Mouse (Mus musculus): Measurements from ENCODE around the gene Rab3d. TPM values are rescaled to one million over a fixed set of nuclear protein-coding genes. Genes with fewer than 3 reads are reported as not detected.

The Rab3d gene
- polyA plus RNA-seq (2014; fragmentation: Nextera tagmentation; extraction: Ambion mirVana), result 41.4 and 42.7 TPM in 2 replicates

- peak within 1 kb of the TSS; percentile 94 for H3K4me2 ChIP-seq (replicated peaks; ENCODE audit: low read depth, low read length)
- under 1% methylated on average over 36 of the region's 36 CpGs for WGBS
- H3K9me3 ChIP-seq (ENCODE audit: control insufficient read depth, low read depth, low read length), result no peaks in the 10 kb centered on the region
- no peaks in the 10 kb centered on the region for H3K27me3 ChIP-seq (ENCODE audit: control insufficient read depth, insufficient read depth, low read length)
- peak within 1 kb of the TSS; percentile 64 for H3K9ac ChIP-seq (replicated peaks; ENCODE audit: low read depth, low read length)
- no peaks in the 10 kb centered on the region for H3K36me3 ChIP-seq (ENCODE audit: control insufficient read depth, insufficient read depth, low read length)
- peak within 1 kb of the TSS; percentile 72 for H3K4me3 ChIP-seq (ENCODE audit: low read depth, low read length)
- peak; percentile 94 for ATAC-seq (ENCODE audit: insufficient number of reproducible peaks, insufficient read depth, low FRiP score, low read depth)
- peak within 1 kb of the TSS; percentile 74 for H3K27ac ChIP-seq (ENCODE audit: low read length)
- H3K4me1 ChIP-seq (ENCODE audit: control insufficient read depth, insufficient read depth, low read length), result peaks cover 7% of the 10 kb centered on the region; the same call in 1 of the 2 replicates
Measured at GRCm38 (mm10) chr9:21918035-21918592, at the start of gene Rab3d. Gene Rab3d (minus strand): TSS chr9:21918192.

DNA sequence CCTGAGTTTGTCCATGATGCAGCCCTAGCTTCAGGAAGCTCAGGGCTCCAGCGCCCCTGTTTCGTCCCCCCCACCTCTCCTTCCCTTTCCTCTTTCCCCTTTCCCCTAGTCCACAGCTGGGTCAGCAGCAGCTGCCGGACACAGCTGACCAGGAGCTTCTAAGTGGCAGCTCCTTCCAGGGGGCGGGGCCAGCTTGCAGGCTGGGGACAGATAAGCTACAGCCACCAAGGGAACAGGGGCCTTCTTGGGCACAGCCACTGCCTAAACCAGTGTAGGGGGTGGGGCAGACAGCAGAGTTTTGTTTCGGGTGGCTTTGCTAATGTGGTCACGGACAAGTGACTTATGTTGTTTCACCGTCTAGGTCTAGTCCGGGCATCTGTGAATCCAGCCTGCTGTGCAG lies 45.4 kb upstream of the Rab3d start, which contains the start of gene Epor:
Gene Epor (minus strand): TSS at position 90 of the 400 bp plus-strand sequence.
- Histone ChIP-seq H3K4me1 (ENCODE audit: control insufficient read depth, insufficient read depth, low read length) (peaks cover 16% of the 10 kb centered on the region; the same call in 1 of the 2 replicates), H3K4me3 (ENCODE audit: low read depth, low read length) (peak within 1 kb of the TSS; percentile 40), H3K27ac (ENCODE audit: low read length) (no peak within 1 kb of the TSS), H3K4me2 (replicated peaks; ENCODE audit: low read depth, low read length) (peak within 1 kb of the TSS; percentile 91), H3K36me3 (ENCODE audit: control insufficient read depth, insufficient read depth, low read length) (no peaks in the 10 kb centered on the region), H3K27me3 (ENCODE audit: control insufficient read depth, insufficient read depth, low read length) (peaks cover 14% of the 10 kb centered on the region), H3K9ac (replicated peaks; ENCODE audit: low read depth, low read length) (0 out of 2 replicates have a peak within 1 kb of the TSS, but pooled peaks have one; percentile 10), H3K9me3 (ENCODE audit: control insufficient read depth, low read depth, low read length) (no peaks in the 10 kb centered on the region)
- WGBS, result 23% methylated on average over 8 of the region's 8 CpGs
- ATAC-seq (ENCODE audit: insufficient number of reproducible peaks, insufficient read depth, low FRiP score, low read depth), result peak; percentile 77

DNA sequence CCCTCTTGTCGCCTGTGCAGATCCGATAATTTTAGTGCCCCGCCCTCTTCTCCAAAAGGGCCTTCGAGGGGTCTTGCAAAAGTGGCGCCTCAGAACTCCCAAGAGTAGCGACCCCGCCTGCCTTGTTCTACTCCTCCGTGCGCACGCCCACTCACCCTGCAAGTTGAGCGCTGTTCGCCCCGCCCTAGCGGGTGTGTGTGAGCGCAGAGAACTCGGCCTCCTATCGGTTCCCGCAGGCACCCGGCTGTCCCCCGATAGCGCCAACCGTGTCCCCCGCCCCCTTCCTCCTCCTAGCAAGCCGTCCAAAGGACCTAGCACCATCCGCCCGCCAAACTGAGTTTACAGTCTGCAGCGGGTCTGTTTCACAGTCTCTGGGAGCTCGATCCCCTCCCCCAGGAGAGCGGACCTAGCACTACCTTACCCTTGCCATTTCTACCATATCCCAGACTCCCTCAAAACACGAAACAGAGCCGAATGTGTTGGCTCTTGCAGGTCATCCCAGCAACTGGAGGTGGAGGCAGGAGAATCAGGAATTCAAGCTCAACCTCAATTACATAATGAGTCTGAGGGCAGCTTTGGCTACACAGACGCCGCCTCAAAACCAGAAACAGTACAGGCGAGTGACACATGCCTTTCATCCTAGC lies 44.5 kb upstream of the Rab3d start:
- Histone ChIP-seq H3K4me1 (ENCODE audit: control insufficient read depth, insufficient read depth, low read length) (peaks cover 16% of the 10 kb centered on the region; the same call in 1 of the 2 replicates), H3K9ac (replicated peaks; ENCODE audit: low read depth, low read length) (0 out of 2 replicates have a peak overlapping the region, but pooled peaks have one; percentile 10), H3K4me2 (replicated peaks; ENCODE audit: low read depth, low read length) (peak overlapping the region; percentile 91), H3K27ac (ENCODE audit: low read length) (no peak overlapping the region), H3K36me3 (ENCODE audit: control insufficient read depth, insufficient read depth, low read length) (no peaks in the 10 kb centered on the region), H3K4me3 (ENCODE audit: low read depth, low read length) (peak overlapping the region; percentile 40), H3K27me3 (ENCODE audit: control insufficient read depth, insufficient read depth, low read length) (peaks cover 14% of the 10 kb centered on the region), H3K9me3 (ENCODE audit: control insufficient read depth, low read depth, low read length) (no peaks in the 10 kb centered on the region)
- WGBS, result 2% methylated on average over 34 of the region's 34 CpGs
- ATAC-seq (ENCODE audit: insufficient number of reproducible peaks, insufficient read depth, low FRiP score, low read depth), result peak; percentile 90

GRCm38 (mm10) chr9:21962010-21962409 lies 44.0 kb upstream of the Rab3d start:
- H3K27ac ChIP-seq (ENCODE audit: low read length), result no peak overlapping the region
- 0% methylated on average over 15 of the region's 15 CpGs for WGBS
- 0 out of 2 replicates have a peak overlapping the region, but pooled peaks have one; percentile 10 for H3K9ac ChIP-seq (replicated peaks; ENCODE audit: low read depth, low read length)
- H3K4me1 ChIP-seq (ENCODE audit: control insufficient read depth, insufficient read depth, low read length), result peaks cover 16% of the 10 kb centered on the region; the same call in 1 of the 2 replicates
- H3K27me3 ChIP-seq (ENCODE audit: control insufficient read depth, insufficient read depth, low read length), result peaks cover 14% of the 10 kb centered on the region
- no peaks in the 10 kb centered on the region for H3K36me3 ChIP-seq (ENCODE audit: control insufficient read depth, insufficient read depth, low read length)
- peak overlapping the region; percentile 91 for H3K4me2 ChIP-seq (replicated peaks; ENCODE audit: low read depth, low read length)
- H3K4me3 ChIP-seq (ENCODE audit: low read depth, low read length), result peak overlapping the region; percentile 40
- no peak; the same call in 1 of the 2 replicates for ATAC-seq (ENCODE audit: insufficient number of reproducible peaks, insufficient read depth, low FRiP score, low read depth)
- no peaks in the 10 kb centered on the region for H3K9me3 ChIP-seq (ENCODE audit: control insufficient read depth, low read depth, low read length)

DNA sequence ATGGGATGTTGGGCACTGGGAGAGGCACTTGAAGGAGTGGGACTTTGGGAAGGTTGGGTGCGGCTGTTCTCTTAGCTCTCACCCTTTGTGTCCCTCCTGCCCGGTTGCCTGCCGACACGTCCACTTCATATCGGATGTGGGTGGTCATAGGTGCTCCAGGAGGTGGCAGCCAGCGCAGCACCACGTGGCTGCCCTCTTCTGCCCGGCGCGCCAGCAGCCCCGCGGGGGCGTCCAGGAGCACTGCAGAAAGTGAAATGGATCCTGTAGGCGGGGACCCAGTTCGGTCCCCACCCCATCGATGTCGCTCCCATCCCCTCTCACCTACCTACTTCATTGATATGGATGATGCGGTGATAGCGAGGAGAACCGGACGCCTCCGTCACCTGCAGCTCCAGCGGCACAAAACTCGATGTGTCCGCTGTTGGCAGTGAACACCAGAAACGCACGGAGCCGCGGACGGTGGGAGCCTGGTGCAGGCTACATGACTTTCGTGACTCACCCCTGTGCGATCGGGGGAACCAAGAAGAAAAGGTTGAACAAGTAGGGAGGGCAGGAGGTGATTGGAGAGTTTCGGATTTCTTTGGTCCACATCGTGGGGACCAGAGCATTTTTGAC lies 43.5 kb upstream of the Rab3d start:
- Histone ChIP-seq H3K36me3 (ENCODE audit: control insufficient read depth, insufficient read depth, low read length) (no peaks in the 10 kb centered on the region), H3K9me3 (ENCODE audit: control insufficient read depth, low read depth, low read length) (no peaks in the 10 kb centered on the region), H3K27ac (ENCODE audit: low read length) (no peak overlapping the region), H3K4me3 (ENCODE audit: low read depth, low read length) (peak overlapping the region; percentile 40), H3K9ac (replicated peaks; ENCODE audit: low read depth, low read length) (no peak overlapping the region), H3K27me3 (ENCODE audit: control insufficient read depth, insufficient read depth, low read length) (peaks cover 14% of the 10 kb centered on the region), H3K4me2 (replicated peaks; ENCODE audit: low read depth, low read length) (peak overlapping the region; percentile 91), H3K4me1 (ENCODE audit: control insufficient read depth, insufficient read depth, low read length) (peaks cover 16% of the 10 kb centered on the region; the same call in 1 of the 2 replicates)
- ATAC-seq (ENCODE audit: insufficient number of reproducible peaks, insufficient read depth, low FRiP score, low read depth), result no peak
- 2% methylated on average over 35 of the region's 35 CpGs for WGBS

- Histone ChIP-seq H3K4me3 (ENCODE audit: low read depth, low read length) (no peak overlapping the region), H3K9me3 (ENCODE audit: control insufficient read depth, low read depth, low read length) (no peaks in the 10 kb centered on the region), H3K4me2 (replicated peaks; ENCODE audit: low read depth, low read length) (no peak overlapping the region), H3K27ac (ENCODE audit: low read length) (no peak overlapping the region), H3K27me3 (ENCODE audit: control insufficient read depth, insufficient read depth, low read length) (peaks cover 14% of the 10 kb centered on the region), H3K9ac (replicated peaks; ENCODE audit: low read depth, low read length) (no peak overlapping the region), H3K4me1 (ENCODE audit: control insufficient read depth, insufficient read depth, low read length) (peaks cover 16% of the 10 kb centered on the region; the same call in 1 of the 2 replicates), H3K36me3 (ENCODE audit: control insufficient read depth, insufficient read depth, low read length) (no peaks in the 10 kb centered on the region)
- ATAC-seq (ENCODE audit: insufficient number of reproducible peaks, insufficient read depth, low FRiP score, low read depth), result no peak
- whole genome bisulfite sequencing, result 11% methylated on average over 26 of the region's 26 CpGs
Measured at GRCm38 (mm10) chr9:21960558-21961208, 42.7 kb upstream of the Rab3d start.

- WGBS, result 48% methylated on average over 9 of the region's 9 CpGs
- no peak for ATAC-seq (ENCODE audit: insufficient number of reproducible peaks, insufficient read depth, low FRiP score, low read depth)
- H3K9me3 ChIP-seq (ENCODE audit: control insufficient read depth, low read depth, low read length), result no peaks in the 10 kb centered on the region
- peaks cover 16% of the 10 kb centered on the region; the same call in 1 of the 2 replicates for H3K4me1 ChIP-seq (ENCODE audit: control insufficient read depth, insufficient read depth, low read length)
- H3K9ac ChIP-seq (replicated peaks; ENCODE audit: low read depth, low read length), result no peak overlapping the region
- no peak overlapping the region for H3K4me2 ChIP-seq (replicated peaks; ENCODE audit: low read depth, low read length)
- H3K27ac ChIP-seq (ENCODE audit: low read length), result no peak overlapping the region
- peaks cover 14% of the 10 kb centered on the region for H3K27me3 ChIP-seq (ENCODE audit: control insufficient read depth, insufficient read depth, low read length)
- no peak overlapping the region for H3K4me3 ChIP-seq (ENCODE audit: low read depth, low read length)
- H3K36me3 ChIP-seq (ENCODE audit: control insufficient read depth, insufficient read depth, low read length), result no peaks in the 10 kb centered on the region
Measured at GRCm38 (mm10) chr9:21960135-21960534, 42.1 kb upstream of the Rab3d start.

DNA sequence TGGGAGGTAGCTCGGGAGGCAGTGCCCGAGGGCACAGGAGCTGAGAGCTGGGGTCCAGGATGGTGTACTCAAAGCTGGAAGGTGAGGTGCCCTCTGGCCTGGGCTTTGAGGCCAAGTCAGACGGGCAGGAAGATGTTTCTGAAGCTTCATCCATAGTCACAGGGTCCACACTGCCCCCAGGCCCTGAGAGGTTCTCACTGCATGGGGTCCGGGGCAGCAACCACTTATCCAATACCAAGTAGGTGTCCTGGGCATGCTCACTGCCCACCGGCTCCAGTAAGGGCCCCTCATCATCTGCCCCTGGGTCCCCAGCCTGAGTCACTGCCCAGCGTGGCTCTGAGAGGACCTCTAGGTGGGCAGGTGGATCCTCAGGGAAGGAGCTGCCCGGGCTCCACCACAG lies 41.3 kb upstream of the Rab3d start:
- no peak overlapping the region for H3K27ac ChIP-seq (ENCODE audit: low read length)
- no peaks in the 10 kb centered on the region for H3K9me3 ChIP-seq (ENCODE audit: control insufficient read depth, low read depth, low read length)
- no peak overlapping the region for H3K4me3 ChIP-seq (ENCODE audit: low read depth, low read length)
- peaks cover 16% of the 10 kb centered on the region; the same call in 1 of the 2 replicates for H3K4me1 ChIP-seq (ENCODE audit: control insufficient read depth, insufficient read depth, low read length)
- H3K27me3 ChIP-seq (ENCODE audit: control insufficient read depth, insufficient read depth, low read length), result peaks cover 14% of the 10 kb centered on the region
- no peak overlapping the region for H3K4me2 ChIP-seq (replicated peaks; ENCODE audit: low read depth, low read length)
- no peak overlapping the region for H3K9ac ChIP-seq (replicated peaks; ENCODE audit: low read depth, low read length)
- no peak for ATAC-seq (ENCODE audit: insufficient number of reproducible peaks, insufficient read depth, low FRiP score, low read depth)
- no peaks in the 10 kb centered on the region for H3K36me3 ChIP-seq (ENCODE audit: control insufficient read depth, insufficient read depth, low read length)
- WGBS, result 87% methylated on average over 7 of the region's 7 CpGs

Data from stomach, embryonic 14.5 days (tissue).